Mouse (Mus musculus) MEL (cell line): ENCODE data around the gene Pitpnm3. TPM values are rescaled to one million over a fixed set of nuclear protein-coding genes. Genes with fewer than 3 reads are reported as not detected.

Source experiments
- DNase-seq: peaks from one replicate; pipeline ENCODE4 v3.0.0; 2011; ENCODE audit warnings: low read depth, low spot score
- H3K27ac ChIP-seq: 2 replicates; pipeline ENCODE4 v1.5.1; 2012; ENCODE audit warnings: low read depth, mild to moderate bottlenecking, control low read depth, low read length, moderate library complexity; ENCODE audit not compliant: control insufficient read depth
- H3K27me3 ChIP-seq, 2 experiments: fragments of 150-350 bp in 1 of 2; sonication (generic) in 1 of 2; 2 replicates each; pipeline ENCODE4 v1.6.1; 2012; ENCODE audit warnings: low read length in 2 of 2, mild to moderate bottlenecking in 2 of 2, improper control_type of control experiment in 1 of 2, moderate library complexity in 1 of 2; ENCODE audit not compliant: insufficient read depth in 2 of 2, control insufficient read depth in 1 of 2
- H3K36me3 ChIP-seq, 2 experiments: 2 replicates each; pipeline ENCODE4 v1.6.1; 2012 to 2014; ENCODE audit warnings: low read length in 2 of 2, improper control_type of control experiment in 1 of 2, inconsistent platforms in 1 of 2, mild to moderate bottlenecking in 1 of 2; ENCODE audit not compliant: insufficient read depth in 2 of 2, control insufficient read depth in 1 of 2
- H3K4me1 ChIP-seq, 2 experiments: fragments of 150-350 bp in 1 of 2; sonication (generic) in 1 of 2; 2 replicates each; pipeline ENCODE4 v1.6.1; 2012; ENCODE audit warnings: low read length in 2 of 2, improper control_type of control experiment in 1 of 2, mild to moderate bottlenecking in 1 of 2; ENCODE audit not compliant: insufficient read depth in 2 of 2, control insufficient read depth in 1 of 2
- H3K4me3 ChIP-seq, 2 experiments: fragments of 150-350 bp in 1 of 2; sonication (generic) in 1 of 2; 2 replicates each; pipeline ENCODE4 v1.5.1; 2012; ENCODE audit warnings: low read depth in 2 of 2, low read length in 2 of 2, mild to moderate bottlenecking in 2 of 2, moderate library complexity in 2 of 2, control low read depth in 1 of 2, improper control_type of control experiment in 1 of 2; ENCODE audit not compliant: control insufficient read depth in 1 of 2, insufficient read depth in 1 of 2
- H3K79me2 ChIP-seq: 2 replicates; pipeline ENCODE4 v1.6.1; 2012; ENCODE audit warnings: mild to moderate bottlenecking, low read length, moderate library complexity; ENCODE audit not compliant: control insufficient read depth, poor library complexity, insufficient read depth
- H3K9ac ChIP-seq: 2 replicates; pipeline ENCODE4 v1.6.1; 2012; ENCODE audit warnings: low read depth, mild to moderate bottlenecking, control low read depth, low read length, moderate library complexity; ENCODE audit not compliant: control insufficient read depth, poor library complexity, severe bottlenecking
- H3K9me3 ChIP-seq: fragments of 150-350 bp; sonication (generic); replicated peaks from 2 replicates; pipeline ENCODE4 v1.6.1; 2012; ENCODE audit warnings: mild to moderate bottlenecking, low read length, improper control_type of control experiment, moderate library complexity; ENCODE audit not compliant: insufficient read depth
- BHLHE40 ChIP-seq: IDR thresholded peaks from 2 replicates; pipeline ENCODE4 v1.6.1; 2012; ENCODE audit warnings: low read depth, mild to moderate bottlenecking, inconsistent platforms, low read length, improper control_type of control experiment, borderline replicate concordance
- CHD1 ChIP-seq: IDR thresholded peaks from 2 replicates; pipeline ENCODE4 v1.6.1; 2012; ENCODE audit warnings: low read depth, mild to moderate bottlenecking, inconsistent platforms, low read length, improper control_type of control experiment
- CHD2 ChIP-seq: IDR thresholded peaks from 2 replicates; pipeline ENCODE4 v1.6.1; 2011; ENCODE audit warnings: low read length, improper control_type of control experiment
- ETS1 ChIP-seq: IDR thresholded peaks from 2 replicates; pipeline ENCODE4 v1.6.1; 2012; ENCODE audit warnings: low read depth, mild to moderate bottlenecking, inconsistent platforms, low read length, improper control_type of control experiment, moderate library complexity
- GABPA ChIP-seq: IDR thresholded peaks from 2 replicates; pipeline ENCODE4 v1.6.1; 2012; ENCODE audit warnings: low read depth, mild to moderate bottlenecking, inconsistent platforms, low read length, improper control_type of control experiment, moderate library complexity
- GATA1 ChIP-seq: IDR thresholded peaks from 2 replicates; pipeline ENCODE4 v1.6.1; 2011; ENCODE audit warnings: low read depth, low read length, improper control_type of control experiment
- HCFC1 ChIP-seq: IDR thresholded peaks from 2 replicates; pipeline ENCODE4 v1.6.1; 2012; ENCODE audit warnings: low read depth, mild to moderate bottlenecking, inconsistent platforms, low read length, improper control_type of control experiment, moderate library complexity
- MAFK ChIP-seq: IDR thresholded peaks from 2 replicates; pipeline ENCODE4 v1.6.1; 2011; ENCODE audit warnings: low read depth, mild to moderate bottlenecking, low read length, improper control_type of control experiment, borderline replicate concordance
- MAX ChIP-seq: IDR thresholded peaks from 2 replicates; pipeline ENCODE4 v1.6.1; 2011; ENCODE audit warnings: low read length, improper control_type of control experiment
- MAZ ChIP-seq: IDR thresholded peaks from 2 replicates; pipeline ENCODE4 v1.6.1; 2012; ENCODE audit warnings: low read depth, mild to moderate bottlenecking, inconsistent platforms, low read length, improper control_type of control experiment
- MEF2A ChIP-seq: IDR thresholded peaks from 2 replicates; pipeline ENCODE4 v1.6.1; 2014; ENCODE audit warnings: low read depth, mild to moderate bottlenecking, inconsistent platforms, low read length, improper control_type of control experiment; ENCODE audit not compliant: poor library complexity, insufficient replicate concordance, severe bottlenecking; ENCODE audit errors: extremely low read depth
- MXI1 ChIP-seq: IDR thresholded peaks from 2 replicates; pipeline ENCODE4 v1.6.1; 2011; ENCODE audit warnings: mild to moderate bottlenecking, low read depth, low read length, improper control_type of control experiment
- MYB ChIP-seq: IDR thresholded peaks from 2 replicates; pipeline ENCODE4 v1.6.1; 2011; ENCODE audit warnings: mild to moderate bottlenecking, low read depth, low read length, improper control_type of control experiment
- MYC ChIP-seq: IDR thresholded peaks from 2 replicates; pipeline ENCODE4 v1.6.1; 2011; ENCODE audit warnings: low read depth, mild to moderate bottlenecking, low read length, improper control_type of control experiment, moderate library complexity
- NRF1 ChIP-seq: IDR thresholded peaks from 2 replicates; pipeline ENCODE4 v1.6.1; 2014; ENCODE audit warnings: low read depth, mild to moderate bottlenecking, inconsistent platforms, low read length, improper control_type of control experiment, moderate library complexity; ENCODE audit not compliant: poor library complexity, insufficient read depth, severe bottlenecking
- POLR2A ChIP-seq, 2 experiments: IDR thresholded peaks; 2 replicates each; pipeline ENCODE4 v1.6.1; 2011 to 2012; ENCODE audit warnings: low read length in 2 of 2, mild to moderate bottlenecking in 2 of 2, control low read depth in 1 of 2, improper control_type of control experiment in 1 of 2, low read depth in 1 of 2, moderate library complexity in 1 of 2; ENCODE audit not compliant: control insufficient read depth in 1 of 2, insufficient read depth in 1 of 2, poor library complexity in 1 of 2
- POLR2AphosphoS5 ChIP-seq: IDR thresholded peaks from 2 replicates; pipeline ENCODE4 v1.6.1; 2012; ENCODE audit warnings: low read depth, borderline replicate concordance, mild to moderate bottlenecking, inconsistent platforms, low read length, moderate library complexity, mixed read lengths
- RAD21 ChIP-seq: IDR thresholded peaks from 2 replicates; pipeline ENCODE4 v1.6.1; 2011; ENCODE audit warnings: mild to moderate bottlenecking, low read depth, low read length, improper control_type of control experiment
- RCOR1 ChIP-seq: IDR thresholded peaks from 2 replicates; pipeline ENCODE4 v1.6.1; 2012; ENCODE audit warnings: low read depth, mild to moderate bottlenecking, inconsistent platforms, low read length, improper control_type of control experiment
- TCF12 ChIP-seq: IDR thresholded peaks from 2 replicates; pipeline ENCODE4 v1.6.1; 2014; ENCODE audit warnings: low read depth, mild to moderate bottlenecking, inconsistent platforms, low read length, improper control_type of control experiment, moderate library complexity
- USF1 ChIP-seq: IDR thresholded peaks from 2 replicates; pipeline ENCODE4 v1.6.1; 2014; ENCODE audit warnings: low read depth, mild to moderate bottlenecking, inconsistent platforms, low read length, improper control_type of control experiment, moderate library complexity
- USF2 ChIP-seq, 2 experiments: IDR thresholded peaks; 2 replicates each; pipeline ENCODE4 v1.6.1; 2011 to 2012; ENCODE audit warnings: improper control_type of control experiment in 2 of 2, low read length in 2 of 2, borderline replicate concordance in 1 of 2, inconsistent platforms in 1 of 2, low read depth in 1 of 2, mild to moderate bottlenecking in 1 of 2; ENCODE audit not compliant: insufficient read depth in 1 of 2
- ZMIZ1 ChIP-seq: IDR thresholded peaks from 2 replicates; pipeline ENCODE4 v1.6.1; 2012; ENCODE audit warnings: low read depth, mild to moderate bottlenecking, inconsistent platforms, low read length, improper control_type of control experiment, moderate library complexity
- polyA plus RNA-seq, 2 experiments: library from polyadenylated mRNA; stranded (reverse) in 1 of 2; unstranded in 1 of 2; fragments of >175 nt in 1 of 2; fragments of >200 nt in 1 of 2; gene quantifications; 2 replicates each; pipeline versions ENCODE4 v1.2.1 to v1.2.4; 2012; ENCODE audit warnings: low replicate concordance in 2 of 2, low read depth in 1 of 2; ENCODE audit not compliant: insufficient read length in 2 of 2, insufficient read depth in 1 of 2, missing spikeins in 1 of 2
- total RNA-seq: library from RNA; depleted of rRNA; stranded (reverse); fragments of 300-350 nt; gene quantifications from 2 replicates; pipeline ENCODE4 v1.2.3, GENCODE M21; 2012

The Pitpnm3 gene
- total and polyA plus RNA-seq, 3 experiments: 0.24 TPM; not detected in 2

DNA sequence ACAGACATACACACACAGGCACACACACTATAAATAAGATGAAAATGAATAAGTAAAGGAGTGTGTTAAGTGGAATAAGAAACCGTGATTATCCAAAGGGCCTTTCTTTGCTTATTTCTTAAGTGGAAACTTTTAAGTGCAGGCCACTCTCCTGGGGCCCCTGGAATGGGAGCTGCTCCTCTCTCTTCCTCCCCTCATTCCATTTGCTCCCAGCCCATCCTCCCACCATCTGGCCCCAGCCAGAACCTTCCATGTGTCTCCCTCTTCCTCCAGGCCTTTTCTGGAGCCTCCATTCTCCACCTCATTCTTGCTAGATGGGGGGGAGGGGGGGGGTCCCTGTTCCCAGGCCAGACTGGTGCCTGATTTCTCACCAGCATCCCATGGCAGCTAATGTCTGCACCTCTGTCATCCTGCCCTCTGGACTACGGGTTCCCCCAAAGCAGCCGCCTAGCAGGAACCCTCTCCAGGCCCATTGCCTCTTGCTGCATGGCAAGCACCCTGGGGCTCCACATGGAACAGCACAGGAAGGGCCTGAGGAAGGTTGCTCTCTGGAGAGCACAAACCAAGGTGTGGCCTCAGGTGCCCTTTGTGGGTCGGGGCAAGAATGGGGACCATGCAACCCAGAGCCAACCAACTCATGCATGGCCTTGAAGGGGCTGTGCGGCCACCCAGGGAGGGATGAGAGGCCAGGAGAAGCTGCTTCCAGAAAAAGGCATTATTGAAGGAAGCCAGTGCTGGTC lies 8.0 kb downstream of the Pitpnm3 start:
- no peaks in the 10 kb centered on the region for H3K9me3 ChIP-seq
- no peak overlapping the region for H3K4me3 ChIP-seq
- H3K27ac ChIP-seq: no peak overlapping the region
- no peak for DNase-seq
- no peak for TF ChIP-seq RAD21
- no peak for TF ChIP-seq GATA1
- TF ChIP-seq RCOR1: no peak
- TF ChIP-seq ETS1: no peak
- TF ChIP-seq CHD1: no peak
- TF ChIP-seq BHLHE40: no peak
- no peak for TF ChIP-seq MAFK
- TF ChIP-seq POLR2AphosphoS5: no peak
- TF ChIP-seq USF1: no peak
- TF ChIP-seq MXI1: no peak
- TF ChIP-seq CHD2: no peak
- TF ChIP-seq USF2 (IDR thresholded peaks at IDR 0.05; ENCODE audit: borderline replicate concordance in 1 of 2, insufficient read depth in 1 of 2, low read depth in 1 of 2, low read length in 2 of 2): no peak
- no peak for TF ChIP-seq NRF1
- TF ChIP-seq MYB: no peak
- TF ChIP-seq ZMIZ1: no peak
- TF ChIP-seq MAZ: no peak
- TF ChIP-seq GABPA: no peak
- no peak for TF ChIP-seq TCF12
- TF ChIP-seq MYC: no peak
- no peaks in the 10 kb centered on the region for H3K79me2 ChIP-seq
- no peaks in the 10 kb centered on the region for H3K27me3 ChIP-seq
- H3K36me3 ChIP-seq: no peaks in the 10 kb centered on the region
- no peaks in the 10 kb centered on the region for H3K4me1 ChIP-seq
- H3K9ac ChIP-seq: no peak overlapping the region

DNA sequence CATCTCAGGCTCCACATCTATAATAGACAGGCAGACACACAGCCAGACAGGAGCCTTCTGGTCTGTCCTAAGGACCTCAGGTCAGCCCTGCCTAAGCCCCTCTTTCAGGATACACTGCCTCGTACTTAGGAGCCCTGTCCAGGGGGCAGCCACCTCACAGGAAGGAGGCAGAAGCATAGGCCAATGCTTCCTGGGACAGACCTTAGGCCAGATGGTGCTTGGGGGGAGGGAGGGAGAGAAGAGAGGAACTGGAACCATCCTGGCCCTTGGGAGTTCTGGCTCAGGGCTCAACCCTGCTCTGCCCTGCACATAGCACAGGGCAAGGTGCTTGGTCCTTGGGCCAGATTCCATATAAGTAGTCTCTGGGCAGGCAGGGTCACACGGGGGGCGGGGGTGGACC lies 9.8 kb downstream of the Pitpnm3 start:
- no peak for TF ChIP-seq MXI1
- TF ChIP-seq MAX: no peak
- no peak for TF ChIP-seq MEF2A
- no peak for TF ChIP-seq USF2 (IDR thresholded peaks at IDR 0.05; ENCODE audit: borderline replicate concordance in 1 of 2, insufficient read depth in 1 of 2, low read depth in 1 of 2, low read length in 2 of 2)
- no peak for TF ChIP-seq POLR2A (IDR thresholded peaks at IDR 0.05; ENCODE audit: control insufficient read depth in 1 of 2, insufficient read depth in 1 of 2, low read depth in 1 of 2, low read length in 2 of 2, poor library complexity in 1 of 2)
- TF ChIP-seq HCFC1: no peak
- no peak for TF ChIP-seq MAZ
- H3K79me2 ChIP-seq: no peaks in the 10 kb centered on the region
- H3K27ac ChIP-seq: no peak overlapping the region
- DNase-seq: no peak
- H3K9me3 ChIP-seq: no peaks in the 10 kb centered on the region
- H3K9ac ChIP-seq: no peak overlapping the region
- H3K36me3 ChIP-seq: no peaks in the 10 kb centered on the region
- H3K27me3 ChIP-seq: no peaks in the 10 kb centered on the region
- H3K4me1 ChIP-seq: no peaks in the 10 kb centered on the region
- no peak overlapping the region for H3K4me3 ChIP-seq
